Mouse (Mus musculus): ENCODE data around the gene Tbc1d5. TPM values are rescaled to one million over a fixed set of nuclear protein-coding genes. Genes with fewer than 3 reads are reported as not detected.
A peak's percentile ranks its signal among the peaks of the same experiment; 100 is the strongest.

Tbc1d5 gene
- 11.0 and 11.1 TPM in 2 replicates for total RNA-seq (2015; ENCODE audit: low replicate concordance)
- 4.9 and 6.1 TPM in 2 replicates for total RNA-seq (2017; ENCODE audit: low replicate concordance)

DNA sequence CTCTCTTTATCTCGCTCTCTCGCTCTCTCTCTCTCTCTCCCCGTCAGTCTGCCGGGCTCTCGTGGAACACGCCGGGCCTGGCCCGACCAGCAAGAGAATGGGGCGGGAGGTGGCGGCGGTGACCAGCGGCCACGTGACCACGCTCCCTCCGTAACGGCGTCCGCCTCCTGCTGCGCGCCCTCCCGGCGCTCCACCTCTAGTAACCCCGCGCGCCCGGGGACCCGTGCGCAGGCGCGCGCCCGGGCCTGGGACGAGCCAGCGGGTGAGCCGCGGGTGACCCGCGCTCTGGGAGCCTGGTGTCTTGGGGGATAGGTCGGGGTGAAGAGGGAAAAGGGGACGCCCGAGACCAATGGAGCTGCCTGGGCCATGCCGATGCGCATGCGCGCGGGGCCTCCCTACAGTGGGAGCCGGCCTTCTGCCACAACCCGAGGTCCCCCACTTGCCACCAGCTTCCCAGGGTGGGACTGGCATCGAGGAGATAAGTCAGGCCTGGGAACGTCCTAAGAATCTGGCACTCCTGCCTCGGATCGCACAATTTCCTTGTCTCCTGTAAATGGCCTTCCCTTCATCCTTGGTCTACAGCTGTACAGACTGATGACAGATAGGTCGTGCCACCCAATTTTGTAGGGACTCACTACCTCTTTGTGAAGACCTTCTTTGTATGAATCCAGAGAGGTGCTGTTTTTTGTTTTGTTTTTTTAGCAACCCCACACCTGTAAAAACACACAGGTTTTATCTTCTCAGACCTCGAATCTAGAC, at the start of gene Tbc1d5:
TSS of gene Tbc1d5 (minus strand) at position 158 of the 759 bp plus-strand sequence.
- ATAC-seq (replicated peaks; ENCODE audit: low FRiP score, poor library complexity, severe bottlenecking) = peak; percentile 95

DNA sequence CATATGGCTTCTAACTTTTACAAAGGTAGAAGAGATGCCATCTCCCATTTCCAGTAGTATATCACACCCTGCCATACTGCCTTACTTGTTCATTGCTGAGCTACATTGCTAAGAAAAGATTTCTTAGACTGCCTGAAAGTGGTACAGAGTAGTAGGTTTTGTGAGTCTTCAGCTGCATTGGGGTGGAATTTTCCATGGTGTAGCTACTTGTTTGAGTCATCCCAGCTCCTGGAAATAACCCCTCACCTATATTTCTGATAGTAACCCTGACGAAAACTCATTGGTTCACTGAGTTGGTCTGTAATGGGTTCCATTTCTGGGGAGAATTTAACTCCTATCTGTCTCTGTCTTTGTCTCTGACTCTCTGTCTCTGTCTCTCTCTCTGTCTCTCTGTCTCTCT, 46.9 kb upstream of the Tbc1d5 start:
- ATAC-seq (replicated peaks; ENCODE audit: low FRiP score, poor library complexity, severe bottlenecking) = no peak

DNA sequence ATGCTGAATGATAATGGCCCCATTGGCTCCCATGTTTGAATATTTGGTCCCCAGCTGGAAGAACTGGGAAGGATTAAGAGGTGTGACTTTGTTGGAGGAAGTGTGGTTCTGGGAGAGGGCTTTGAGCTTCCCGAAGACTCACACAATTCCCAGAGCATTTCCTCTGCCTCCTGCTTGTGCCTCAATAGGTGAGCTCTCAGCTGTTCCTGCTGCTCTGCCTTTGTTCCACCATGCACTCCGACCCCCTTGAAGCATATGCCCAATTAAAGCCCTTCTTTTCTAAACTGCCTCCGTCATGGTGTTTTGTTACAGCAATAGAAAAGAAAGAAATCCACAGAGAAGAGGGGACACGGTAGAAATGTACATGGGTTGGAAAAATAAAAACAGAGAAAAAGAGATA, 44.0 kb upstream of the Tbc1d5 start:
- ATAC-seq (replicated peaks; ENCODE audit: low FRiP score, poor library complexity, severe bottlenecking) = no peak

DNA sequence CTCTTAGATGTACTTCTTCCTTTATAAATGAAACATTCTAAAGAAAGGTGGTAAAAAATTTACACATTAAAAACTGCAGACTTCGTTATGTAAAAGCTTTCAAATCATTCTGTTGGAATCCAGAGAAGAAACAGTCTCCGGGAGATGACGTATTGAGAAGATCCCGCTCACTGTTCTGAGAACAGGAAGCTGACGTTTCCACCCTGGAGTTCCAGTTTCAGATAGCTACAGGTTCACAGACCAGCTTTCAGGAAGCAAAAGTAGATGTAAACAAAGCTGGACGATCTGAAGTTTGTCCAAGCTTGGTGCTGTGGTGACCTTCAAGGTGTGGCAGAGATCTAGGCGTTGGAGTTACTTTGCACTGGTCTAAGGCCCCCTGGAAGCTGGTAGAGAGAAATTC, 41.9 kb upstream of the Tbc1d5 start:
- ATAC-seq (replicated peaks; ENCODE audit: low FRiP score, poor library complexity, severe bottlenecking) = no peak

DNA sequence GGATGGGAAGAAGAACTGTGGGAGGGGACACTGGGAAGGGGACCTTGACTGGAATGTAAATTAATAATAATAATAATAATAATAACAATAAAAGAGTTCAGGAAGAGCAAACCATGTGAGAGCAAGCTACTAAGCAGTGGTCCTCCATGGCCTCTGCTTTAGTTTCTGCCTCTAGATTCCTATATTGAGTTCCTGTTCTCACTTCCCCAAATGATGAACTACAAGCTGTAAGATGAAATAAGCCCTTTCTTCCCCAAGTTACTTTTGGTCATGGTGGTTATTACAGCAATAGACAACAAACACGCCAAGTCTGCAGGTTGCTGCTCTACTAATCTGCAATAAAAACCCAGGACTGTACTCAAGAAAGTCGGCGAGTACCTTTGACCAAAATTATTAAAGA, 40.7 kb upstream of the Tbc1d5 start:
- ATAC-seq (replicated peaks; ENCODE audit: low FRiP score, poor library complexity, severe bottlenecking) = no peak

DNA sequence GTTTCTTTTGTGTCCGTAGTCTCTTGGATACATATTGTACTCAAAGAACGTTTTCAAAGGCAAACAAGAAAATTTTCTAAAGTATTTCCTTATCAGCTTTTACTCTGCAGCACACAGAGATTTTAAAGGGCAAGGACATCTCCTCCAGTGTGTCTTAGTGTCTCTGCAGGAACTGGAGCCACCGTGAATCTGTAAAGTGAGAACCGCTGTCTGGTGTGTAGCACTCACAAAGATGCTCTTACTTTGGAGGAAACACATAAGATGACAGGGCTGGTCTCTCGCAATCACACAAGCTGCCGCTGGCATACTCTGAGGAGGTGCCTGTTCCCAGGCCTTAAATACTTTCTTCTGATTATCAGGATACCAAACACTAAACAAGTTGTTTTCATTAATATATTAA, 37.3 kb upstream of the Tbc1d5 start:
- ATAC-seq (replicated peaks; ENCODE audit: low FRiP score, poor library complexity, severe bottlenecking) = no peak

DNA sequence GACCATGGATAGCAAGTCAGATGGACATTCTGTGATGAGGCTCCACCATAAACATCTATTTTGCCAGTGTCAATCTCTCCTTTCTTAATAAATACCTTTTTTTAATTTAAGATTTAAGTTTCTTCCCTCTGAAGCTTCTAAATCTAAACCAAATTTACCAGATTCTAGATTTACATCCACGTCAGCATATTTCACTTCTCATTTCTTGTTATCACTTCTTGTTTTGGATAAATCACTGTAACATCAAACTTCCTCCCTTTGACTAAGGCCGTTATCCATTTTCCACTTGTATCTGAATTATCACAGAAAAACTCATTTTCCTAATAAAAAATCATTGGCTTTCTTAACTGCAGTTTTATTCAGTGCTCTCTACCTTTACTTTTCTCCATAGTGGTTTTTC, 30.4 kb upstream of the Tbc1d5 start:
- ATAC-seq (replicated peaks; ENCODE audit: low FRiP score, poor library complexity, severe bottlenecking) = no peak

DNA sequence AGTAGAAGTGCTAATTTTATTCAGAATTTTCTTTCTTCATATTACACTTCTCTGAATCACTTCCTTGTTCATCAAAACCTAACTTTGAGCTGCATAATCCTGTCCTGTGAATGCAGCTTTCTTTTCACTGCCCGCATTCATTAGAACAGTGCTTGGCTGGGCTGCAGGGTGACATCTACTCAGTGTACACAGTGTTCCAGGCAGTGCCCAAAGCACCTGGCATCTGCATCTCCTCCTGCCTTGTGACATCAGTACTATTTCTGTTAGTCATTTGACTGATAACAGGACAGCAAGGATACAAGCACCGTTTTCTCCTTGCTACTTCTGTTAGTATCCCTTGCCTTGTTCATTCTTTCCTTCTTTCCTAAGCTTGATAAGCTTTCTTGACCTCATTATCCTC, 25.5 kb upstream of the Tbc1d5 start:
- no peak for ATAC-seq (replicated peaks; ENCODE audit: low FRiP score, poor library complexity, severe bottlenecking)

DNA sequence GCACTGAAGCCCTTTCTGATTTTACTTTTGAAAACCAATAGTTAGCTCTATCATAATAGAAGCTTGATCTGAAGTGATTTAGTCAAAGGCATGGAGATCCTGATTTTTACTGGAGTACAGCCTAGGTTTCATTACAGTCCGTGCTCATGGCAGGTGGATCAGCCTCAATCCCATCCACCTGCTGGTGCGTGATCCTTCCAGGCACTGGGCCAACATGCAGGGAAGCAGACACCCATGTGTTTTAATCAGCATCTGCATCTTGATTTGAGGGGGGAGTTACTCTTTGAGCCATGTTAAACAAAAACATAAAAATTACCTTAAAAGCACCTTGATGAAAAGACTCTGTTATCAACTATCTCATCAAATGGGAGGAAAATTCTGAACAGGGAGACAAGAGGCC, 16.4 kb upstream of the Tbc1d5 start:
- ATAC-seq (replicated peaks; ENCODE audit: low FRiP score, poor library complexity, severe bottlenecking) = no peak

DNA sequence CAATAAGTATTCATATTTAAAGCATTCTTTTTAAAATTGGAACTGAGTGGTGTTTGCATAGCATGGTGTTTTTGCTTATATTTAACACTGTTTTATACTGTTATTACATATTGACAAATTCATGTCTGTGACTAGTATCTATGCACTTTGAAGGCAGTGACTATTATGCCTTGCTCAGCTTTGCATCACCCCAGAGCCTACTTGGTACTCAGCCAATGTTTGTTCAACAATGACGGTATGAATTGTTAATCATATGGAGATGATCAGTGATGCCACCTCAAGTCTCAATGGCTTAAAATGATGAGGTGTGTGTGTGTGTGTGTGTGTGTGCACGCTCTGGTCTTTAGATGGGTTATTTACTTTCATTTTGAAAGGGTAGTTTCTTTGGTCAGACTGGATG, 15.6 kb upstream of the Tbc1d5 start:
- no peak for ATAC-seq (replicated peaks; ENCODE audit: low FRiP score, poor library complexity, severe bottlenecking)

DNA sequence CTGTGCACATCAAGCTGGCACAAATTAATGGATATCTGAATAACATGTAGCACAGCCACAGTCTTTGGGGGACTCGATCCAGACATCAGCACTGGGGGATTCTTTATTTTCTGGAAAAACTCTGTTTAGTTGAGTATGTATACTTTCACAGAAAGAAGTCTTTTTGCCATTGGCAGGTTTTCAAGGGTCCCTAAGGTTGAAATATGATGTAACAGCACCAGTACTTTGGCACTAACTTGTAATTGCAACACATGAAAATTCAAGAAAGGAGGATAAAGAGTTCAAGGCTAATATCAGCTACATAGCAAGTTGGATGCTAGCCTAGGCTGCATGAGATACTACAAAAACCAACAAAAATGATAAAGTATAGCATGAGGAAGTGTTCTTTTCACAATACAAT, 12.2 kb upstream of the Tbc1d5 start:
- no peak for ATAC-seq (replicated peaks; ENCODE audit: low FRiP score, poor library complexity, severe bottlenecking)

DNA sequence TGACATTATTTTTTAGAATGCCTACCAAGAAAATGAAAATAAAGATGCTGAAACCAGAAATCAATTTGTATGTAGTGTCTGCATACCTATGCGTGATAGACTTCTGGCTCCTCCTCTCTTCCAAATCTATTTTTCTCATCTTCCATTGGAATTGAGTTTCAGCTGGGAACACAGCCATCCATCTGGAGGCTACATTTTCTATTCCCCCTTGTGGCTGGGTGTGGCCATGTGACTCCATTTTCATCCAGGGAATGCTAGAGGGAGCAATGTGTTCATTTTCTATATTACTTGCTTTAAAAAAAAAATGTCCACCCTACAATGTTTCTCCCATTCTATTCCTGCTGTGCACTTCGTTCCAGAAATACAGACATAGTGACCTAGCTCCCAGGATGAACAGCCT, 3.6 kb upstream of the Tbc1d5 start:
- ATAC-seq (replicated peaks; ENCODE audit: low FRiP score, poor library complexity, severe bottlenecking) = no peak

DNA sequence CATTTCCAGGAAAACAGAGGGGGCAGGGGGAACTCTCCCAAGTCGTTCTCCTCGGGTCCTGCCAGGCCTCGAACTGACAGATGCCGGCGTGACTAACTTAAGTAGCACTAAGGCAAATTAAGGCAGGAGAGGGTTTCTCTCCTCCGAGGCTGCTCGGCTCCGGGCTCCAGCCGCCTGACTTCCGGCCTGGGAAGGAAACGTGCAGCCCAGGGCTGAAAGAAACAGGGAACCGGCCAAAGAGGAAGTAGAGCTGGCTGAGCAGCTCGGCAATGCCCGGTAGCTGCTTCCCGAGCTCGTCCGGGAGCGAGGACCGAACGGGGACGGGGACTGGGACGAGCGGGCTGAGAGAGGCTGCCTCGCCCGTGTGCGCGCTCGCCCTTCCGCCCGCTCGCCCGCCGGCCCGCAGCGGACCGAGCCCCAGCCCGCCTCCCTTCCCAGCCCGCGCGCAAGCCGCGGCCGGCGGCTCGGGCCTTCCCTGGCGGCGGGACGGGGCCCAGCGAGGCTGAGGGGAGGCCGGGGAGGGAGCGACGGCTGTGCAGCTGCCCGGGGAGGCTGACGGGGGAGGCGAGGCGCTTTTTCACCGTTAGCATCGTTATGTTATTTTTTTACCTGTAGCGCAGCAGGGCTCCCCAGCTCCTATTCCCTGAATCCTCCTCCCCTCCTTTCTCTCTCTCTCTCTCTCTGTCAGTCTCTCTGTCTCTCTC, 509 bp downstream of the Tbc1d5 start:
- ATAC-seq (replicated peaks; ENCODE audit: low FRiP score, poor library complexity, severe bottlenecking) = peak; percentile 68

DNA sequence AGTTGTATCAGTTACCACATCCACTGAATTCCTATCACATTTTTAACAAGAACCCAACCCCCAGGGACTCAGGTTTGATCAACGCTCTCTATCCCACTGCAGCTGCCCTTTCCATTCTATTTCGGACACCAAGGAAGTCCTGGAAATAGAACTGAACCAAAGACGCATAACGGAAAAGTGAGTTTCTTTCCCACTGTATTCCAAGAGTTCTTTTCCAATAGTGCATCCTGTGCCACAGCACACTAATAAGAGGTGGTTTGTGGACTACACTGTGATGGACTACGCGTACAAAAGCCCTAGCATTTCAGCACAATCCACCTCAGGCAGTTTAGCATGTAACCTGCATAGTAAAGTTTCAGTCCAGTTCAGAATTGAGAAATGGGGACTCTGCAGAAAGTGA, 1.2 kb downstream of the Tbc1d5 start:
- no peak for ATAC-seq (replicated peaks; ENCODE audit: low FRiP score, poor library complexity, severe bottlenecking)

DNA sequence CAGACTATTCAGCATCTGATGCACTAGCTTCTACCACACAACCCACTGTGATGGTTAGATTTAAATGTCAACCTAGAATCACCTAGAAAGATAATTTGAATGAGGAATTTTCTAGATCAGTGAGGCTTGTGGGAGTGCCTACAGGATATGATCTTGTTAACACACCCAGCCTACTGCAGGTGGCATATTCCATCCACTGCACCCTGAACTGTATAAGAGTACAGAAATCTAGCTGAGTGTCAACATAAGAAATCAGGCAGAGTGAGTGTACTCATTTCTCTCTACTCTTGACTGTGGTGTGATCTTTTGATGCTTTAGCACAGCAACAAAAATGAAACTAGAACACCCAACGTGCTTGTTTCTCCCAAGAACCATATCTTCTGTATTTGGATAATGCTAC, 6.8 kb downstream of the Tbc1d5 start:
- no peak for ATAC-seq (replicated peaks; ENCODE audit: low FRiP score, poor library complexity, severe bottlenecking)

DNA sequence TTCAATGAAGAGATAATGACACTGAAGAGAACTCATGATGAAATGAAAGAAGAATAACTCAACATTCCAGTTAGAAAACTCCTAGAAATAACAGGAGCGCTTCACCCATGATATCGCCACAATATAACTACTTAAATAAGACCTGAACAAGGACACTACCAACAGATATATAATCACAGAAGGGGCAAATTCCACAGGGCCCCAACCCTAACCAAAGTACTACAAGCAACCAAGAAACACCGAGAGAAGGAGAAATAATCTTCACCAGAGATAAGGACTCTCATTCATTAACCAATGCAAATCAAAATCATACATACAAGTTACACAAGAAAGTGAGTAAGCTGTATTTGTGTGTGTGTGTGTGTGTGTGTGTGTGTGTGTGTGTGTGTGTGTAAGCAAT, 7.6 kb downstream of the Tbc1d5 start:
- no peak for ATAC-seq (replicated peaks; ENCODE audit: low FRiP score, poor library complexity, severe bottlenecking)

DNA sequence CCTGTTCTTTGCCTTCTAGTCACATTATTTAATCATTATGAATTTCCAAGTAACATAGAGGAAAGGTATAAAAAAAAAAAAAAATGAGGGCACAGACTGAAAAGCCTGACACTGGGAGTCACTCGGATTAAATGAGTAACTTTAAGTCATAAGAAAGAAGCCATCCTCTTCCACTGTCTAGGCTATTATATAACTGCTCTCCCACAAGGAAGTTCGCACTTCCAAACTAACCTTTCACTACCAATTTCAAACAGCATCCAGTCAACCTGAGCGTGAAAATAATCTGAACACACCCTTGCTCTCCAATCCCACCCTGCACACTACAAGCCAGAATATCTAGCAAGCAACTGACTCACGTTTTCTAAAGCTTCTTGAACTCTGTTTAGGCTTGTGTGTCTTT, 9.2 kb downstream of the Tbc1d5 start:
- no peak for ATAC-seq (replicated peaks; ENCODE audit: low FRiP score, poor library complexity, severe bottlenecking)

DNA sequence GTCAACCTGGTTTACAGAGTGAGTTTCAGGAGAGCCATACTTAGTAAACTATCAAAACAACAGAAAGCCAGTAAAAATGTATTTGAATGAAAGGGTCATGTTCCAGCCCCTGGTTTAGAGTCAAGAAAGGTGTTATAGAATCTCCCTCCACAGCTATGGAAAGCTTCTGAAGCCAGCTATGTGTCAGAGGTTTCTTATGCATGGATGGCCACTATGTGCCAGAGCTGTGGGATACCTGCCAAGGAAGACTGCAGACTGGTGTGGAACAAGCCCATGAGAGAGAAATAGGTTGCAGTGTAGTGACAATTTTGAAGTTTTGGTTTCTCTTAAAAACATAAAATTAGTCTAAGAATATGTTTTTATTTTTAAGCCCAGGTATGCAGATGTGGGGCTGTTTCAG, 16.8 kb downstream of the Tbc1d5 start:
- ATAC-seq (replicated peaks; ENCODE audit: low FRiP score, poor library complexity, severe bottlenecking) = no peak

DNA sequence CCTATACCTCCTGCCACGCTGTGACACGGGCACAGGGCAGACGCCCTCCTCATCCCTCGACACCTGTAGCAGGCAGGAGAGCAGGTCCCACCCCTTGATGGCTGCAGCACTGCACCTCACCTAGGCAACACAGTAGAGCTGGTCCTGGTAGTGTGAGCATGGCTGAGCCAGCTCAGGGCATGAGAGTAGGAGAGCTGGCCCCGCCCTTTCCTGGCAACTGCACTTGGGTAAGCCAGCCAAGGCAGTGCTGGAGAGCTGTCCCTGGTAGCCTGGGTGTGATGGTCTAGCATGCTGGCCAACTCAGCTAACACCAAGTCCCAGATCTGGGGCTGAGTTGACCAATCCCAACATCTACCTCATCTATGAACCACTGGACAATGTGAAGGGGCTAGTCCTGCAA, 19.9 kb downstream of the Tbc1d5 start:
- ATAC-seq (replicated peaks; ENCODE audit: low FRiP score, poor library complexity, severe bottlenecking) = no peak; the same call in 1 of the 2 replicates

DNA sequence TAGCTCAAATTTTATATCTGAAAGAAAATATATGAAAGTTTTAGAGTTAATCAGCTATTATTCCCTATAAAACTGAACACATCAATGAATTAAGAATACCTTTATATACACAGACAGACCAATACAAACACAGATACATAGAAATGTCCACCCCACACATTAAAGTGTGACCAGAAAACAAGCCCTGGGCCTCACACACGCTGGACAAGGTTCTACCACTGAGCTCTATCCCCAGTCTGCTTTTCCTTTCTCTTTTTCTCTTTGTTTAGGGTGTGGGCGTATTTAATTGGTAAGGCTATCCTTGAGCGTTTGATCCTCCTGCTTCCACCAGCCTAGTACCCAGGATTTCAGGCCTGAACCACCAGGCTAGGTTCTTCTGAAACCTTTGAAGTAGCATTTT, 28.2 kb downstream of the Tbc1d5 start:
- no peak for ATAC-seq (replicated peaks; ENCODE audit: low FRiP score, poor library complexity, severe bottlenecking)

DNA sequence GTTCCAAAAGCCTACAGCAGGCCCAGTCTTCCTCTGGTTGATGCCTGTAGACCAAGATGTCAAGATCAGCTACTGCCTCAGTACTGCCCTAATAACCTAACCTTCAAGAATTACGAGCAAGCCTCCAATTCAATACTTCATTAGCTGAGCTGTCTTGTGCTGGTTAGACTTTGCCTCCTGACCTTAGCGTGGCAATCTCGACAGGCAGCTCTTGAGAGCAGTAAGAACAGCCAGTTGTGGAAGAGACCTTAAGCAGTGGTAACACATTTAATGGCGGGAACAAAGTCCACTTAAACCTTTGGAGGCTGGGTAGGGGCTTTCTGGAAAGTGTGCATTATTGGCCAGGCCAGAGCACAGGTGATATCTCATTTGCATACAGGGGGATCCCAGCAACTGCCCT, 34.2 kb downstream of the Tbc1d5 start:
- ATAC-seq (replicated peaks; ENCODE audit: low FRiP score, poor library complexity, severe bottlenecking) = no peak

DNA sequence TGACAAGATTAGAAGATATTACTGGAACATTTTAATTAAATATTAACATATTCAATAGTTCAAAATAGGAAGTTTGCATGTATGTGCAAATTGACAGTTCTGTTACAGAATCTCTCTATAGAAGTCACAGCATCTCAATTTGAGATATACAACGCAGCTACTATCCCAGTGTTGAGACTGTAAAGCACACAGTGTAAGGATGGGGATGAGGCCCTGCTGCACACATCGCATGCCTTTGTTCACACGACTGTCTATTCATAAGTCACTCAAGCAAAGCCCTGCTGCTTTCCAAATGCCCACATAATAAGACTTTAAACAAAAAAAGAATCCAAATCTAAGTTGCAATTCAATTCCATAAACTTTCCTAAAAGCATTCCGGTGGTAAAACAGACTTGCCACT, 37.1 kb downstream of the Tbc1d5 start:
- ATAC-seq (replicated peaks; ENCODE audit: low FRiP score, poor library complexity, severe bottlenecking) = no peak
